Mouse (Mus musculus) limb, embryonic 14.5 days (tissue): ENCODE measurements at regions not wholly inside any gene's neighbourhood (a gene's known extent, or its start where the extent isn't known, plus 50 kb on each side); places are given as distances from the start of the nearest gene placed in this dataset.

ENCODE experiments used
- ATAC-seq: fragments of 200-750 bp; cut with Nextera tagmentation; 2 replicates; pipeline ENCODE4 v1.8.0; 2017; ENCODE audit warnings: low read depth, moderate number of reproducible peaks, moderate TSS enrichment; ENCODE audit not compliant: low FRiP score
- DNase-seq: peaks from one replicate; pipeline ENCODE4 v3.0.0-alpha.2; 2015; ENCODE audit warnings: low spot score
- H3K27ac ChIP-seq: fragments of 300-500 bp; sonication (generic); replicated peaks from 2 replicates; pipeline ENCODE4 v1.5.1; 2014; ENCODE audit warnings: low read depth, mild to moderate bottlenecking, low read length, moderate library complexity, mixed read lengths
- H3K27me3 ChIP-seq: fragments of 300-500 bp; sonication (generic); 2 replicates; pipeline ENCODE4 v1.6.1; 2014; ENCODE audit warnings: low read length, mixed read lengths; ENCODE audit not compliant: control insufficient read depth, insufficient read depth
- H3K36me3 ChIP-seq: fragments of 300-500 bp; sonication (generic); 2 replicates; pipeline ENCODE4 v1.6.1; 2014; ENCODE audit warnings: mild to moderate bottlenecking, low read length, moderate library complexity, mixed read lengths; ENCODE audit not compliant: control insufficient read depth, insufficient read depth
- H3K4me1 ChIP-seq: fragments of 300-500 bp; sonication (generic); 2 replicates; pipeline ENCODE4 v1.6.1; 2014; ENCODE audit warnings: antibody characterized with exemption, low read length, mixed read lengths; ENCODE audit not compliant: control insufficient read depth, insufficient read depth
- H3K4me2 ChIP-seq: fragments of 300-500 bp; sonication (generic); replicated peaks from 2 replicates; pipeline ENCODE4 v1.6.1; 2014; ENCODE audit warnings: low read depth, mild to moderate bottlenecking, low read length, moderate library complexity; ENCODE audit not compliant: severe bottlenecking
- H3K4me3 ChIP-seq: fragments of 300-500 bp; sonication (generic); replicated peaks from 2 replicates; pipeline ENCODE4 v1.5.1; 2014; ENCODE audit warnings: low read length
- H3K9ac ChIP-seq: fragments of 300-500 bp; sonication (generic); 2 replicates; pipeline ENCODE4 v1.6.1; 2014; ENCODE audit warnings: mild to moderate bottlenecking, low read depth, low read length, moderate library complexity; ENCODE audit not compliant: severe bottlenecking
- H3K9me3 ChIP-seq: fragments of 300-500 bp; sonication (generic); 2 replicates; pipeline ENCODE4 v1.6.1; 2016; ENCODE audit warnings: low read length; ENCODE audit not compliant: control insufficient read depth
- POLR2A ChIP-seq: fragments of 200-500 bp; IDR thresholded peaks from 2 replicates; pipeline ENCODE4 v1.8.0; 2012; ENCODE audit warnings: inconsistent platforms, mild to moderate bottlenecking, moderate library complexity, borderline replicate concordance; ENCODE audit not compliant: insufficient read depth, insufficient read length; ENCODE audit errors: extremely low read depth
- WGBS: fragments of 180-500 bp; shearing (Covaris S2); extraction: QIAGEN DNeasy Blood & Tissue Kit; methylation state at CpG from one replicate; pipeline ENCODE4 v1.1.7; 2014; 5-methylcytosine and 5-hydroxymethylcytosine counted together

GRCm38 (mm10) chr19:14891689-14892389 is 294.0 kb upstream of the Tle4 start:
- DNase-seq (no peak), ATAC-seq (no peak)
- Histone ChIP-seq H3K4me3 (no peak overlapping the region), H3K4me2 (peak overlapping the region; percentile 52), H3K4me1 (peaks cover 11% of the 10 kb centered on the region), H3K27me3 (0 out of 2 replicates have a peak, but pooled peaks cover 4% of the 10 kb centered on the region), H3K9ac (no peak overlapping the region), H3K36me3 (no peaks in the 10 kb centered on the region), H3K27ac (no peak overlapping the region), H3K9me3 (no peaks in the 10 kb centered on the region)
- 7% methylated on average over 7 of the region's 8 CpGs for WGBS
- TF ChIP-seq POLR2A = no peak

- 2% methylated on average over 9 of the region's 9 CpGs for WGBS
- no peaks in the 10 kb centered on the region for H3K9me3 ChIP-seq
- H3K4me1 ChIP-seq = peaks cover 11% of the 10 kb centered on the region
- no peaks in the 10 kb centered on the region for H3K36me3 ChIP-seq
- DNase-seq = no peak
- peak overlapping the region; percentile 52 for H3K4me2 ChIP-seq
- H3K27me3 ChIP-seq = 0 out of 2 replicates have a peak, but pooled peaks cover 4% of the 10 kb centered on the region
- H3K9ac ChIP-seq = no peak overlapping the region
- no peak overlapping the region for H3K27ac ChIP-seq
- ATAC-seq = no peak
- no peak for TF ChIP-seq POLR2A
- peak overlapping the region; percentile 16 for H3K4me3 ChIP-seq
Observed at GRCm38 (mm10) chr19:14891090-14891428, 293.2 kb upstream of the Tle4 start.

- peak overlapping the region; percentile 16 for H3K4me3 ChIP-seq
- 0 out of 2 replicates have a peak, but pooled peaks cover 4% of the 10 kb centered on the region for H3K27me3 ChIP-seq
- no peak for TF ChIP-seq POLR2A
- H3K36me3 ChIP-seq = no peaks in the 10 kb centered on the region
- 5% methylated on average over 21 of the region's 21 CpGs for WGBS
- H3K9me3 ChIP-seq = no peaks in the 10 kb centered on the region
- H3K4me1 ChIP-seq = peaks cover 11% of the 10 kb centered on the region
- no peak overlapping the region for H3K9ac ChIP-seq
- peak; percentile 84 for ATAC-seq
- peak; percentile 87 for DNase-seq
- no peak overlapping the region; the same call in 1 of the 2 replicates for H3K27ac ChIP-seq
- peak overlapping the region; percentile 52 for H3K4me2 ChIP-seq
Observed at GRCm38 (mm10) chr19:14890241-14891089, 292.6 kb upstream of the Tle4 start.

- Histone ChIP-seq H3K27ac (no peak overlapping the region), H3K4me1 (peaks cover 11% of the 10 kb centered on the region), H3K9me3 (no peaks in the 10 kb centered on the region), H3K4me3 (no peak overlapping the region), H3K27me3 (0 out of 2 replicates have a peak, but pooled peaks cover 4% of the 10 kb centered on the region), H3K9ac (no peak overlapping the region), H3K4me2 (peak overlapping the region; percentile 52), H3K36me3 (no peaks in the 10 kb centered on the region)
- DNase-seq (no peak), ATAC-seq (no peak)
- WGBS = 67% methylated on average over 3 of the region's 3 CpGs
- TF ChIP-seq POLR2A = no peak
Observed at GRCm38 (mm10) chr19:14889794-14890193, 291.9 kb upstream of the Tle4 start.

- H3K4me1 ChIP-seq = no peaks in the 10 kb centered on the region
- no peaks in the 10 kb centered on the region for H3K9me3 ChIP-seq
- ATAC-seq (no peak), DNase-seq (no peak)
- H3K36me3 ChIP-seq = no peaks in the 10 kb centered on the region
- no peak overlapping the region for H3K27ac ChIP-seq
- TF ChIP-seq POLR2A = no peak
- H3K4me3 ChIP-seq = no peak overlapping the region
- no peak overlapping the region for H3K9ac ChIP-seq
- WGBS = 38% methylated on average over 8 of the region's 8 CpGs
- no peak overlapping the region for H3K4me2 ChIP-seq
- peaks cover 4% of the 10 kb centered on the region; the same call in 1 of the 2 replicates for H3K27me3 ChIP-seq
Observed at GRCm38 (mm10) chr19:14883707-14884421, 286.0 kb upstream of the Tle4 start.
